9 mouse cellular contexts compared by ENCODE assay signal in genomic region chr6:112823096-112823495, GRCm38 (mm10).
DNase-seq lines count a peak whose midpoint lies in the region; ATAC-seq lines count a peak whose summit lies in the region.
"Had no signal": no experiment of that assay in that cellular context is flagged by ENCODE, and none has a peak within 500 bp of the region (broad histone marks: within the 10 kb centered on the region; RNA-seq: fewer than 3 reads in every experiment).

No protein-coding gene starts in this region.

- no peak overlapping the region for H3K9ac ChIP-seq in hindbrain, embryonic 15.5 days
- H3K9ac ChIP-seq: liver, embryonic 14.5 days had no signal

- peak overlapping the region; percentile 40; the same call in 1 of the 2 replicates for H3K27ac ChIP-seq in hindbrain, embryonic 15.5 days (replicated peaks)
- H3K27ac ChIP-seq: liver, embryonic 14.5 days had no signal

- no peak overlapping the region for H3K4me2 ChIP-seq in hindbrain, embryonic 15.5 days

- 70% methylated on average over 6 of the region's 6 CpGs for WGBS in hindbrain, embryonic 15.5 days

- ATAC-seq in hindbrain, embryonic 15.5 days (ENCODE audit: low FRiP score, low read depth) = no peak

- peaks cover 38% of the 10 kb centered on the region for H3K4me1 ChIP-seq in hindbrain, embryonic 15.5 days (replicated peaks)

- H3K27me3 ChIP-seq in hindbrain, embryonic 15.5 days = no peaks in the 10 kb centered on the region

- intact Hi-C loops in left cerebral cortex, postnatal 4 days (cut with DNase I) = no loop called here
- intact Hi-C loops in heart, postnatal 14 days (cut with DNase I) = no loop called here

- no peak overlapping the region for H3K4me3 ChIP-seq in hindbrain, embryonic 15.5 days
- H3K4me3 ChIP-seq: myocyte had no signal

- DNase-seq in brain, embryonic 18.5 days (ENCODE audit: low read depth, low spot score) = peak; percentile 43
- peak; percentile 85 to 89 for DNase-seq in cerebellum, postnatal 10 days
- DNase-seq in left cerebral cortex, postnatal 4 days = peak; percentile 64
- DNase-seq in heart, postnatal 14 days = no peak
- no peak for DNase-seq in heart, adult 11 months
- no peak for DNase-seq in kidney, adult 18-20 months

- H3K36me3 ChIP-seq in hindbrain, embryonic 15.5 days = no peaks in the 10 kb centered on the region

- H3K9me3 ChIP-seq in hindbrain, embryonic 15.5 days = no peaks in the 10 kb centered on the region

Comparison
In these comparisons a context has a peak if more than half of its experiments do, and no peak if none do; other contexts are left out.
1. DNase-seq: peak in brain, embryonic 18.5 days (single experiment), cerebellum, postnatal 10 days (2 of 2) and left cerebral cortex, postnatal 4 days (single experiment); none in heart, postnatal 14 days (0 of 2), heart, adult 11 months (single experiment) and kidney, adult 18-20 months (single experiment).